Mouse (Mus musculus) spleen, adult 2 months (tissue): ENCODE data around the gene Gm49405.

Experiments used
- CTCF ChIP-seq: fragments of 200-500 bp; IDR thresholded peaks from 2 replicates; pipeline ENCODE4 v1.5.1; 2011; ENCODE audit warnings: mild to moderate bottlenecking, inconsistent platforms; ENCODE audit not compliant: insufficient read depth, insufficient read length, insufficient replicate concordance; ENCODE audit errors: extremely low read depth
- POLR2A ChIP-seq: fragments of 200-500 bp; IDR thresholded peaks from 2 replicates; pipeline ENCODE4 v1.6.1; 2011; ENCODE audit warnings: low read depth, low read length, inconsistent platforms

GRCm38 (mm10) chr19:4023185-4023584 lies 22.8 kb downstream of the Gm49405 start:
- no peak for TF ChIP-seq CTCF
- no peak for TF ChIP-seq POLR2A
